Mouse (Mus musculus): Measurements from ENCODE around the gene Fam13a. TPM values are rescaled to one million over a fixed set of nuclear protein-coding genes. Genes with fewer than 3 reads are reported as not detected.

Fam13a gene
- polyA plus RNA-seq (2015; fragmentation: Nextera tagmentation; extraction: Ambion mirVana), result 13.5 and 15.9 TPM in 2 replicates

GRCm38 (mm10) chr6:59024164-59024724 lies at the start of gene Fam13a:
Gene Fam13a, minus strand, starts transcription at chr6:59024549.
- Histone ChIP-seq H3K9ac (ENCODE audit: low read depth, low read length) (peak within 1 kb of the TSS; percentile 46; the same call in 1 of the 2 replicates), H3K27ac (peak within 1 kb of the TSS; percentile 71), H3K9me3 (replicated peaks; ENCODE audit: low read length) (no peaks in the 10 kb centered on the region), H3K4me2 (ENCODE audit: low read length) (peak within 1 kb of the TSS; percentile 56), H3K36me3 (ENCODE audit: insufficient read depth, low read length) (no peaks in the 10 kb centered on the region), H3K4me3 (replicated peaks; ENCODE audit: low read depth, low read length) (peak within 1 kb of the TSS; percentile 39), H3K4me1 (replicated peaks; ENCODE audit: insufficient read depth, low read length) (no peaks in the 10 kb centered on the region), H3K27me3 (ENCODE audit: insufficient read depth, low read length) (no peaks in the 10 kb centered on the region)
- WGBS, result 0% methylated on average over 16 of the region's 16 CpGs
- TF ChIP-seq CTCF (IDR thresholded peaks at IDR 0.05; ENCODE audit: low read depth), result no peak
- DNase-seq (ENCODE audit: low spot score) (peak; percentile 98), ATAC-seq (replicated peaks; ENCODE audit: low FRiP score, low read depth) (peak; percentile 99)

DNA sequence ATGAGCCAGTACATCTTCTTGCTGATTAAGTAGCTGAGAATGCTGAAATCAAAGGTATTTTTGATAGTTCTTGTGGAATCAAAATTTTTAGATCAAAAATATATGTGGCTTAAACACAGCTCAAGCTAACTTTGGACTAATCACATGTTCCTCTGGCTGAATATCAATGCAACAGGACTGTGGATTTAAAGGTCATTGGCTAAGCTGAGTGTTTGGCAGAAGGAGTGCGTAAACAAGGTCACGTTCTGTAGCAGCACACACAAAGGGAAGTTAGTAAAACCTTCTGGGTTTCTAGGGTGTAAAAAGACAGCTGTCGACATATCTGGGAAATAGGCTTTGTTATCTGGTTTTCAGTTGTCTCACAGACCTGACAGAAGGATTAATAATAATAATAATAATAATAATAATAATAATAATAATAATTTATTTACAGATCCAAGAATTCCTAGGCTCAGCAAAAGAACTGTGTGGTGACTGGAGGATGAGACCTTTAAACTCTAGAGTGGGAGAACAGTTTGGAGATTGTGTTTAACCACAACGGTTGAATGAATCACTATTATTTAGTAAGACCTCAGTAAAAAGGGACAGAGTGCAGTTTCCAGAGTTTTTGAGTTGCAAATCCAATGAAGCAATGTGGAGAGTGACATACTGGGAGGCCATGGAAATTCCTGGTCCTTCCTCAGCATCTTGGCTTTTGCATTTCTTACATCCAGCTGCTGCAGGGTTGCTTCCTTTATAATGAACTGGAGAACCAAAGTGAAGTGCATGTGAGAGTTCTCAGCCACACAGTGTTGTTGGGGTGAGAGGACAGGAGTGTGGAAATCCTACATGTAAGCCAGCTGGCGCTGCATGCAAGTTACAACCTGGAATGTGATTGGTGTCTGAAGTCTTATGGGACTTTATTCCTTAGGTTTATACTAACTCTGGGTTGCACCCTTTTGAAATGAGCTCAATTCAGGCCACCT lies 48.0 kb upstream of the Fam13a start:
- no peaks in the 10 kb centered on the region for H3K9me3 ChIP-seq (replicated peaks; ENCODE audit: low read length)
- 0 out of 2 replicates have a peak, but pooled peaks cover 4% of the 10 kb centered on the region for H3K4me1 ChIP-seq (replicated peaks; ENCODE audit: insufficient read depth, low read length)
- H3K4me3 ChIP-seq (replicated peaks; ENCODE audit: low read depth, low read length), result no peak overlapping the region
- H3K27me3 ChIP-seq (ENCODE audit: insufficient read depth, low read length), result no peaks in the 10 kb centered on the region
- no peak overlapping the region for H3K4me2 ChIP-seq (ENCODE audit: low read length)
- WGBS, result 72% methylated on average over 5 of the region's 5 CpGs
- TF ChIP-seq CTCF (IDR thresholded peaks at IDR 0.05; ENCODE audit: low read depth), result no peak
- peak; percentile 40 for DNase-seq (ENCODE audit: low spot score)
- ATAC-seq (replicated peaks; ENCODE audit: low FRiP score, low read depth), result no peak
- H3K36me3 ChIP-seq (ENCODE audit: insufficient read depth, low read length), result no peaks in the 10 kb centered on the region
- H3K27ac ChIP-seq, result no peak overlapping the region
- no peak overlapping the region for H3K9ac ChIP-seq (ENCODE audit: low read depth, low read length)

DNA sequence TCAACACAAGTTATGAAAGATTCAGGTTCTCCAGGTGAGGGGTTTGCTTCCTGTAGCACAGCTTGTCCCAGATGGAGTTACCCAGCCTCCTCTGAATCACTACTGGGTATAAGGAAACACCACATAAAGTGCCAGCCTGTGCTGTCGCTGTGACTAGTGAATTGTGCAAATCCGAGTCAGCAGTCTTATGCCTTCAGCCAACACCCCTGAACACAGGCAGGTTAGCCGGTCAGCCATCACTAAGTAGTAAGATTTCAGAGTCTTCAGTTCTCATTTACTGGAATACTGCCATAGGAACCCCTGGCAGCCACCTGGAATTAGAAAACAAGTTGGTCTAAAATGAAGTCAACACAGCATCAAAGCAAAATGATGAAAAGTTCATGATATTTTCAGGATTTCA lies 47.3 kb upstream of the Fam13a start:
- 53% methylated on average over 3 of the region's 3 CpGs for WGBS
- H3K9ac ChIP-seq (ENCODE audit: low read depth, low read length), result no peak overlapping the region
- no peak overlapping the region for H3K4me2 ChIP-seq (ENCODE audit: low read length)
- no peaks in the 10 kb centered on the region for H3K36me3 ChIP-seq (ENCODE audit: insufficient read depth, low read length)
- H3K27ac ChIP-seq, result no peak overlapping the region
- 0 out of 2 replicates have a peak, but pooled peaks cover 4% of the 10 kb centered on the region for H3K4me1 ChIP-seq (replicated peaks; ENCODE audit: insufficient read depth, low read length)
- TF ChIP-seq CTCF (IDR thresholded peaks at IDR 0.05; ENCODE audit: low read depth), result no peak
- no peak for DNase-seq (ENCODE audit: low spot score)
- H3K27me3 ChIP-seq (ENCODE audit: insufficient read depth, low read length), result no peaks in the 10 kb centered on the region
- no peak overlapping the region for H3K4me3 ChIP-seq (replicated peaks; ENCODE audit: low read depth, low read length)
- 0 out of 2 replicates have a peak, but pooled peaks have one; percentile 21 for ATAC-seq (replicated peaks; ENCODE audit: low FRiP score, low read depth)
- H3K9me3 ChIP-seq (replicated peaks; ENCODE audit: low read length), result no peaks in the 10 kb centered on the region

- peak; percentile 15 for DNase-seq (ENCODE audit: low spot score)
These were observed 43.8 kb upstream of the Fam13a start for GRCm38 (mm10) chr6:59068187-59068586.

DNA sequence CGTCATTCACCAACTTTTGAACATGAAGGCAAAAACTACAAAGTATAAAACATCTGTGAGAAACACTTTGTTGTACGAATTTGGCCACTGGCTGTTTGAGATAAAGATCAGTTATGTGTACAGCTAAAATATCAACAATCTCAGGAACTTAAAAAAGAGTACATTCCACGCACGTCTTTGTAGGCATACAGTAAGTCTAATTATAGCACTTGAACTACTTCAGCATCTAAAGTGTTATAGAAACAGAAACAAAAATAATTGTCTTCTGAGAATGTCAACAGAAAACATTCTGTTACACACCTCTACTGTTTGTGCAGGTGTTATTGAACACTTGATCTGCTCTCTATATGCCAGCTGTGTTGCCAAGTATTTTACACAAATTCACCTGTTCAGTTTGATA lies 40.1 kb upstream of the Fam13a start:
- H3K27me3 ChIP-seq (ENCODE audit: insufficient read depth, low read length), result no peaks in the 10 kb centered on the region
- no peaks in the 10 kb centered on the region for H3K4me1 ChIP-seq (replicated peaks; ENCODE audit: insufficient read depth, low read length)
- no peaks in the 10 kb centered on the region; the same call in 1 of the 2 replicates for H3K9me3 ChIP-seq (replicated peaks; ENCODE audit: low read length)
- WGBS, result 49% methylated on average over 4 of the region's 4 CpGs
- H3K9ac ChIP-seq (ENCODE audit: low read depth, low read length), result no peak overlapping the region
- no peak for TF ChIP-seq CTCF (IDR thresholded peaks at IDR 0.05; ENCODE audit: low read depth)
- ATAC-seq (replicated peaks; ENCODE audit: low FRiP score, low read depth) (no peak), DNase-seq (ENCODE audit: low spot score) (no peak)
- no peak overlapping the region for H3K4me3 ChIP-seq (replicated peaks; ENCODE audit: low read depth, low read length)
- no peak overlapping the region for H3K27ac ChIP-seq
- H3K4me2 ChIP-seq (ENCODE audit: low read length), result no peak overlapping the region
- H3K36me3 ChIP-seq (ENCODE audit: insufficient read depth, low read length), result no peaks in the 10 kb centered on the region

More at GRCm38 (mm10) chr6:59068187-59068586, 43.8 kb upstream of the Fam13a start:
- H3K27ac ChIP-seq, result no peak overlapping the region
- H3K9ac ChIP-seq (ENCODE audit: low read depth, low read length), result no peak overlapping the region
- H3K9me3 ChIP-seq (replicated peaks; ENCODE audit: low read length), result no peaks in the 10 kb centered on the region
- TF ChIP-seq CTCF (IDR thresholded peaks at IDR 0.05; ENCODE audit: low read depth), result no peak
- H3K4me3 ChIP-seq (replicated peaks; ENCODE audit: low read depth, low read length), result no peak overlapping the region
- ATAC-seq (replicated peaks; ENCODE audit: low FRiP score, low read depth), result no peak
- no peak overlapping the region for H3K4me2 ChIP-seq (ENCODE audit: low read length)
- no peaks in the 10 kb centered on the region for H3K36me3 ChIP-seq (ENCODE audit: insufficient read depth, low read length)
- WGBS, result 87% methylated on average over 5 of the region's 5 CpGs
- 0 out of 2 replicates have a peak, but pooled peaks cover 4% of the 10 kb centered on the region for H3K4me1 ChIP-seq (replicated peaks; ENCODE audit: insufficient read depth, low read length)
- H3K27me3 ChIP-seq (ENCODE audit: insufficient read depth, low read length), result no peaks in the 10 kb centered on the region

GRCm38 (mm10) chr6:59053232-59053631 lies 28.9 kb upstream of the Fam13a start:
- no peak for TF ChIP-seq CTCF (IDR thresholded peaks at IDR 0.05; ENCODE audit: low read depth)
- H3K9me3 ChIP-seq (replicated peaks; ENCODE audit: low read length), result no peaks in the 10 kb centered on the region
- no peaks in the 10 kb centered on the region for H3K36me3 ChIP-seq (ENCODE audit: insufficient read depth, low read length)
- peak; percentile 29 for DNase-seq (ENCODE audit: low spot score)
- no peak overlapping the region for H3K4me2 ChIP-seq (ENCODE audit: low read length)
- H3K27ac ChIP-seq, result no peak overlapping the region
- no peaks in the 10 kb centered on the region for H3K27me3 ChIP-seq (ENCODE audit: insufficient read depth, low read length)
- ATAC-seq (replicated peaks; ENCODE audit: low FRiP score, low read depth), result peak; percentile 75
- H3K4me3 ChIP-seq (replicated peaks; ENCODE audit: low read depth, low read length), result no peak overlapping the region
- no peaks in the 10 kb centered on the region for H3K4me1 ChIP-seq (replicated peaks; ENCODE audit: insufficient read depth, low read length)
- no peak overlapping the region for H3K9ac ChIP-seq (ENCODE audit: low read depth, low read length)
- 52% methylated on average over 2 of the region's 2 CpGs for WGBS

Measured in kidney, postnatal 0 days (tissue).